ENCODE assay signal across 27 mouse cellular contexts in the genomic region with DNA sequence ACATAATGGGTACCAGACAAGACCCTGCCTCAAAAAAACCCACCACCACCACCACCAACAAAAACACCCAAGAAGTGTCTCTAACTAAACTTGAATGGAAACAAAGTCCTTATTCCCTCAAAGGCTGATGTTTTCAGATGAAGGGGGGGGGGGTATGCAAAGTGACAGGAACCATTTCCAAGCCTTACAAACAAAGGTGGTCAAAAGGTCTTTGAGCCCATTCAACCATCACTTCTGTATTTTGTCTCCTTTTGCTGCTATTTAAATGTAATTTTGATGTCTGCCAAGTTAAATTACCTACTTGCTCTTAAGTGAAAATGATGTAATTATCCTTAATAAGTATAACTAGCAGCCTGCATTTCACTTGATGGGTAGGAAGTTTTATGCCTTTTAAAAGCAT. TPM values are rescaled to one million over a fixed set of nuclear protein-coding genes. Genes with fewer than 3 reads are reported as not detected.
DNase-seq lines count a peak whose midpoint lies in the region; ATAC-seq and TF ChIP-seq lines count a peak whose summit lies in the region.
"Had no signal": no experiment of that assay in that cellular context is flagged by ENCODE, and none has a peak within 500 bp of the region (broad histone marks: within the 10 kb centered on the region; RNA-seq: fewer than 3 reads in every experiment).

No protein-coding gene starts in this region.

- ATAC-seq in forebrain, embryonic 13.5 days: peak; percentile 42; the same call in 1 of the 2 replicates
- no peak for ATAC-seq in forebrain, embryonic 15.5 days (replicated peaks)
- peak; percentile 39; the same call in 1 of the 2 replicates for ATAC-seq in forebrain, embryonic 16.5 days
- no peak for ATAC-seq in forebrain, embryonic 12.5 days (ENCODE audit: low FRiP score)

- no peak overlapping the region for H3K4me2 ChIP-seq in forebrain, embryonic 13.5 days
- no peak overlapping the region for H3K4me2 ChIP-seq in forebrain, embryonic 15.5 days (replicated peaks)
- no peak overlapping the region for H3K4me2 ChIP-seq in forebrain, embryonic 16.5 days (ENCODE audit: low read length)
- no peak overlapping the region for H3K4me2 ChIP-seq in forebrain, embryonic 12.5 days
- H3K4me2 ChIP-seq: embryonic facial prominence, embryonic 12.5 days; embryonic facial prominence, embryonic 15.5 days had no signal

- no peak overlapping the region for H3K4me3 ChIP-seq in forebrain, embryonic 13.5 days
- no peak overlapping the region for H3K4me3 ChIP-seq in forebrain, embryonic 15.5 days
- no peak overlapping the region for H3K4me3 ChIP-seq in forebrain, embryonic 16.5 days (replicated peaks; ENCODE audit: low read length)
- no peak overlapping the region for H3K4me3 ChIP-seq in forebrain, embryonic 12.5 days (replicated peaks)
- H3K4me3 ChIP-seq in layer of hippocampus, adult 2 months: no peak overlapping the region
- H3K4me3 ChIP-seq: embryonic facial prominence, embryonic 12.5 days; embryonic facial prominence, embryonic 15.5 days; erythroblast, embryonic 14.5 days; gastrocnemius, adult 2 months had no signal

- no peaks in the 10 kb centered on the region for H3K36me3 ChIP-seq in forebrain, embryonic 13.5 days (ENCODE audit: poor library complexity, severe bottlenecking)
- no peaks in the 10 kb centered on the region for H3K36me3 ChIP-seq in forebrain, embryonic 15.5 days
- H3K36me3 ChIP-seq in forebrain, embryonic 16.5 days (ENCODE audit: control insufficient read depth, insufficient read depth): no peaks in the 10 kb centered on the region
- no peaks in the 10 kb centered on the region for H3K36me3 ChIP-seq in forebrain, embryonic 12.5 days (replicated peaks)
- H3K36me3 ChIP-seq: embryonic facial prominence, embryonic 12.5 days; embryonic facial prominence, embryonic 15.5 days had no signal

- peaks cover 9% of the 10 kb centered on the region; the same call in 1 of the 2 replicates for H3K4me1 ChIP-seq in forebrain, embryonic 13.5 days
- H3K4me1 ChIP-seq in forebrain, embryonic 15.5 days: peaks cover 25% of the 10 kb centered on the region
- H3K4me1 ChIP-seq in forebrain, embryonic 16.5 days (replicated peaks; ENCODE audit: control insufficient read depth, insufficient read depth, low read length): peaks cover 15% of the 10 kb centered on the region
- H3K4me1 ChIP-seq in forebrain, embryonic 12.5 days: peaks cover 17% of the 10 kb centered on the region
- H3K4me1 ChIP-seq: embryonic facial prominence, embryonic 15.5 days had no signal

- no peak overlapping the region for H3K9ac ChIP-seq in forebrain, embryonic 13.5 days
- no peak overlapping the region for H3K9ac ChIP-seq in forebrain, embryonic 15.5 days (replicated peaks)
- no peak overlapping the region for H3K9ac ChIP-seq in forebrain, embryonic 16.5 days (replicated peaks; ENCODE audit: low read depth, low read length)
- no peak overlapping the region for H3K9ac ChIP-seq in forebrain, embryonic 12.5 days
- H3K9ac ChIP-seq: embryonic facial prominence, embryonic 12.5 days; embryonic facial prominence, embryonic 15.5 days had no signal

- no peak for TF ChIP-seq CTCF in layer of hippocampus, adult 2 months (conservative IDR thresholded peaks at IDR 0.05)

- H3K9me3 ChIP-seq in forebrain, embryonic 13.5 days (replicated peaks): no peaks in the 10 kb centered on the region
- no peaks in the 10 kb centered on the region for H3K9me3 ChIP-seq in forebrain, embryonic 15.5 days
- H3K9me3 ChIP-seq in forebrain, embryonic 16.5 days (ENCODE audit: control insufficient read depth, low read length): no peaks in the 10 kb centered on the region
- H3K9me3 ChIP-seq in forebrain, embryonic 12.5 days: no peaks in the 10 kb centered on the region
- H3K9me3 ChIP-seq: embryonic facial prominence, embryonic 12.5 days; embryonic facial prominence, embryonic 15.5 days had no signal

- no peak overlapping the region for H3K27ac ChIP-seq in forebrain, embryonic 13.5 days
- no peak overlapping the region; the same call in 1 of the 2 replicates for H3K27ac ChIP-seq in forebrain, embryonic 15.5 days (replicated peaks)
- no peak overlapping the region for H3K27ac ChIP-seq in forebrain, embryonic 16.5 days (ENCODE audit: low read length)
- H3K27ac ChIP-seq in forebrain, embryonic 12.5 days: no peak overlapping the region
- peak overlapping the region; percentile 60; the same call in 1 of the 2 replicates for H3K27ac ChIP-seq in layer of hippocampus, adult 2 months
- H3K27ac ChIP-seq: embryonic facial prominence, embryonic 12.5 days; embryonic facial prominence, embryonic 15.5 days; gastrocnemius, adult 2 months had no signal

- no peak for DNase-seq in layer of hippocampus, adult 2 months (ENCODE audit: low spot score in 2 of 2)
- DNase-seq in layer of hippocampus, adult 8-10 months (ENCODE audit: low spot score in 2 of 2): no peak
- DNase-seq in adipocyte (ENCODE audit: low spot score): no peak
- DNase-seq: adrenal gland, adult 8-10 months; adrenal gland, postnatal 14 days; adrenal gland, postnatal 36 days; cerebellum, adult 11 months; cerebellum, adult 18-20 months; cerebellum, adult 8-10 months; cerebellum, adult 9-11 months; cerebellum, postnatal 14 days; cerebellum, postnatal 36 days; embryo, embryonic 11 days; gastrocnemius, adult 2 months had no signal

- no peaks in the 10 kb centered on the region for H3K27me3 ChIP-seq in forebrain, embryonic 13.5 days
- no peaks in the 10 kb centered on the region for H3K27me3 ChIP-seq in forebrain, embryonic 15.5 days
- no peaks in the 10 kb centered on the region for H3K27me3 ChIP-seq in forebrain, embryonic 16.5 days (replicated peaks; ENCODE audit: control insufficient read depth, insufficient read depth, low read length)
- H3K27me3 ChIP-seq in forebrain, embryonic 12.5 days: no peaks in the 10 kb centered on the region
- H3K27me3 ChIP-seq: embryonic facial prominence, embryonic 12.5 days; embryonic facial prominence, embryonic 15.5 days had no signal

RNA-seq across cellular contexts. Expression of gene Erv3, which starts 7.1 kb away (rescaled TPM):
- not detected in 2 replicates for polyA plus RNA-seq in forebrain, embryonic 13.5 days (2015; fragmentation: Nextera tagmentation; extraction: Ambion mirVana)
- not detected in 2 replicates for polyA plus RNA-seq in forebrain, embryonic 15.5 days (2015; fragmentation: Nextera tagmentation; extraction: Ambion mirVana)
- polyA plus RNA-seq in forebrain, embryonic 16.5 days (2015; fragmentation: Nextera tagmentation; extraction: Ambion mirVana): not detected in 2 replicates
- polyA plus RNA-seq in forebrain, embryonic 12.5 days (2016; fragmentation: Nextera tagmentation; extraction: Ambion mirVana): not detected in 2 replicates
- total RNA-seq in layer of hippocampus, adult 2 months (2021): under 1 TPM in 1 of 2 experiments, not detected in 1; 0.12 TPM
- under 1 TPM; 0.12 to 0.36 (median 0.29) TPM for total RNA-seq in layer of hippocampus, adult 8-10 months (2022)
- total RNA-seq: adrenal gland, adult 18-20 months; adrenal gland, adult 8-10 months; adrenal gland, postnatal 14 days; adrenal gland, postnatal 36 days; common myeloid progenitor, adult 5-6 weeks; ES-E14; gastrocnemius, adult 2 months had no signal
- polyA plus RNA-seq: C2C12; embryonic facial prominence, embryonic 12.5 days; erythroblast, embryonic 14.5 days had no signal

RNA-seq across cellular contexts. Expression of gene Prnp, which starts 43.1 kb away (rescaled TPM):
- 103 and 110 TPM in 2 replicates for polyA plus RNA-seq in forebrain, embryonic 13.5 days (2015; fragmentation: Nextera tagmentation; extraction: Ambion mirVana)
- polyA plus RNA-seq in forebrain, embryonic 15.5 days (2015; fragmentation: Nextera tagmentation; extraction: Ambion mirVana): 168 and 184 TPM in 2 replicates
- polyA plus RNA-seq in forebrain, embryonic 16.5 days (2015; fragmentation: Nextera tagmentation; extraction: Ambion mirVana): 204 and 205 TPM in 2 replicates
- 66.4 and 67.7 TPM in 2 replicates for polyA plus RNA-seq in forebrain, embryonic 12.5 days (2016; fragmentation: Nextera tagmentation; extraction: Ambion mirVana)
- total RNA-seq in layer of hippocampus, adult 2 months (2021): 100 to 1,000 TPM; 984 to 990 TPM
- 1,000 to 10,000 TPM; 1,012 to 1,060 (median 1,025) TPM for total RNA-seq in layer of hippocampus, adult 8-10 months (2022)

RNA-seq across cellular contexts. Expression of gene Prn, which starts 43.1 kb away (rescaled TPM):
- not detected in 2 replicates for polyA plus RNA-seq in forebrain, embryonic 13.5 days (2015; fragmentation: Nextera tagmentation; extraction: Ambion mirVana)
- 0.22 TPM in 1 of 2 replicates, not detected in the other for polyA plus RNA-seq in forebrain, embryonic 15.5 days (2015; fragmentation: Nextera tagmentation; extraction: Ambion mirVana)
- 0.48 TPM in 1 of 2 replicates, not detected in the other for polyA plus RNA-seq in forebrain, embryonic 16.5 days (2015; fragmentation: Nextera tagmentation; extraction: Ambion mirVana)
- polyA plus RNA-seq in forebrain, embryonic 12.5 days (2016; fragmentation: Nextera tagmentation; extraction: Ambion mirVana): not detected in 2 replicates
- total RNA-seq in layer of hippocampus, adult 2 months (2021): not detected
- total RNA-seq in layer of hippocampus, adult 8-10 months (2022): under 1 TPM in 1 of 4 experiments, not detected in 3; 0.11 TPM
- total RNA-seq: adrenal gland, adult 18-20 months; adrenal gland, adult 8-10 months; common myeloid progenitor, adult 5-6 weeks; ES-E14; MEL had no signal
- polyA plus RNA-seq: C2C12; embryonic facial prominence, embryonic 12.5 days; embryonic facial prominence, embryonic 15.5 days; erythroblast, embryonic 14.5 days; frontal cortex, adult 2 months had no signal

Comparison
In these comparisons a context has a peak if more than half of its experiments do, and no peak if none do; other contexts are left out.
1. ATAC-seq: peak in forebrain, embryonic 13.5 days (single experiment) and forebrain, embryonic 16.5 days (single experiment); none in forebrain, embryonic 15.5 days (single experiment) and forebrain, embryonic 12.5 days (single experiment).